In the genomic region with DNA sequence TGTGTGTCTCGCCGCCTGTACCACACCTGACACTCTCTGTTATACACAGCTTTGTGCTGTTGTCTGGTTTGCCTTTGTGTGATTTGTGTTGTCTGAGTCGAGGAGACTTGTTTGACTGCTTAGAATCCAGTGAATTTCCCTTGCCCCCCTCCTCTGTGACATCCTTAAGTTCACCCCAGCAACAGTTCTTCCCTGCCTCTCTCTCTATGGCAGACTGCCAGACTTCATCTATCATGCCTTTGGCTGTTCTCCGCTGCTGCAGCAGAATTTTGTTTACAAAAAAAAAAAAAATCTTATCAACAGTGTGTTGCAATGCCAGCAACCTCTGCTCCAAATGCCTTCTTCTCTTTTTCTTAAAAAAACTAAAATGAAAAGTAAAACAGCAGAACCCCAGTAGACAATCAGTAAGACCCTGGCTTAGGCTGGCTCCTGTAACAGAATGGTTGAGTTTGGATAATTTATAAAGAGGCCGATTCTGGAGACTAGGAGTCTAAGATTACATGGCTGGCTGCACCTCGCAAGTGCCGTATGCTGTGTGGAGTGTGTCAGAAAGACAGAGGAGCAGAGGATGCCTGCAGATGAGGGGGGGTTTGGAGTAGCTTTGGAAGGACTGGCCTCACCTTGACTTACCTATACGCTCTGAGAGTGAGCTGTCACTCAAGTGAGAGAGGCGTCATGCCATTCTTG, we compare ENCODE assay signal across 8 mouse cellular contexts. TPM values are rescaled to one million over a fixed set of nuclear protein-coding genes. Genes with fewer than 3 reads are reported as not detected.
DNase-seq lines count a peak whose midpoint lies in the region; ATAC-seq and TF ChIP-seq lines count a peak whose summit lies in the region.

No protein-coding gene starts in this region.

- TF ChIP-seq CTCF in intestine, postnatal 0 days (IDR thresholded peaks at IDR 0.05; ENCODE audit: low read depth): no peak

- peak; percentile 62 for DNase-seq in intestine, embryonic 14.5 days (ENCODE audit: low spot score)
- peak; percentile 60 for DNase-seq in brain, adult 2 months (ENCODE audit: low read depth, low spot score)
- peak; percentile 68 for DNase-seq in yolk sac, embryonic 10.5 days (ENCODE audit: low spot score)
- no peak for DNase-seq in cerebellum, adult 9-10 months
- DNase-seq in frontal cortex, postnatal 36 days (ENCODE audit: low spot score in 2 of 2): no peak

- no peaks in the 10 kb centered on the region for H3K27me3 ChIP-seq in intestine, embryonic 14.5 days (replicated peaks; ENCODE audit: control insufficient read depth, insufficient read depth, low read length)
- H3K27me3 ChIP-seq in intestine, postnatal 0 days (replicated peaks; ENCODE audit: control insufficient read depth, insufficient read depth, low read length): no peaks in the 10 kb centered on the region
- no peaks in the 10 kb centered on the region for H3K27me3 ChIP-seq in hindbrain, embryonic 12.5 days
- H3K27me3 ChIP-seq in lung, embryonic 15.5 days: no peaks in the 10 kb centered on the region

- peak overlapping the region; percentile 31; the same call in 1 of the 2 replicates for H3K4me2 ChIP-seq in intestine, embryonic 14.5 days (ENCODE audit: low read length)
- H3K4me2 ChIP-seq in intestine, postnatal 0 days (replicated peaks; ENCODE audit: low read depth): no peak overlapping the region
- no peak overlapping the region for H3K4me2 ChIP-seq in hindbrain, embryonic 12.5 days (replicated peaks)
- H3K4me2 ChIP-seq in lung, embryonic 15.5 days: peak overlapping the region; percentile 28

- H3K27ac ChIP-seq in intestine, embryonic 14.5 days (ENCODE audit: low read depth): peak overlapping the region; percentile 67
- no peak overlapping the region for H3K27ac ChIP-seq in intestine, postnatal 0 days (ENCODE audit: low read depth, low read length)
- 0 out of 2 replicates have a peak overlapping the region, but pooled peaks have one; percentile 12 for H3K27ac ChIP-seq in hindbrain, embryonic 12.5 days
- H3K27ac ChIP-seq in lung, embryonic 15.5 days: peak overlapping the region; percentile 74

- no peak overlapping the region for H3K4me3 ChIP-seq in intestine, embryonic 14.5 days (ENCODE audit: low read depth, low read length)
- H3K4me3 ChIP-seq in intestine, postnatal 0 days (ENCODE audit: low read depth, low read length): no peak overlapping the region
- no peak overlapping the region for H3K4me3 ChIP-seq in hindbrain, embryonic 12.5 days
- H3K4me3 ChIP-seq in lung, embryonic 15.5 days: no peak overlapping the region

- H3K9ac ChIP-seq in intestine, embryonic 14.5 days (ENCODE audit: low read length): no peak overlapping the region
- no peak overlapping the region for H3K9ac ChIP-seq in intestine, postnatal 0 days (ENCODE audit: low read depth, low read length)
- no peak overlapping the region for H3K9ac ChIP-seq in hindbrain, embryonic 12.5 days
- no peak overlapping the region for H3K9ac ChIP-seq in lung, embryonic 15.5 days

- 29% methylated on average over 9 of the region's 9 CpGs for WGBS in intestine, embryonic 14.5 days
- 50% methylated on average over 9 of the region's 9 CpGs for WGBS in intestine, postnatal 0 days
- 53% methylated on average over 9 of the region's 9 CpGs for WGBS in hindbrain, embryonic 12.5 days
- WGBS in lung, embryonic 15.5 days: 27% methylated on average over 9 of the region's 9 CpGs

- ATAC-seq in intestine, embryonic 14.5 days (replicated peaks; ENCODE audit: low FRiP score, low TSS enrichment, low read depth): peak; percentile 71
- no peak for ATAC-seq in intestine, postnatal 0 days
- ATAC-seq in hindbrain, embryonic 12.5 days (ENCODE audit: low FRiP score): peak; percentile 78
- ATAC-seq in lung, embryonic 15.5 days (ENCODE audit: borderline replicate concordance, extremely low read depth, low FRiP score, low TSS enrichment): peak; percentile 89

- no peaks in the 10 kb centered on the region for H3K36me3 ChIP-seq in intestine, embryonic 14.5 days (ENCODE audit: control insufficient read depth, insufficient read depth, low read length)
- no peaks in the 10 kb centered on the region for H3K36me3 ChIP-seq in intestine, postnatal 0 days (ENCODE audit: control insufficient read depth, insufficient read depth)
- H3K36me3 ChIP-seq in hindbrain, embryonic 12.5 days: no peaks in the 10 kb centered on the region
- no peaks in the 10 kb centered on the region for H3K36me3 ChIP-seq in lung, embryonic 15.5 days

- H3K4me1 ChIP-seq in intestine, embryonic 14.5 days (replicated peaks; ENCODE audit: control insufficient read depth, insufficient read depth, low read length): peaks cover 14% of the 10 kb centered on the region
- no peaks in the 10 kb centered on the region for H3K4me1 ChIP-seq in intestine, postnatal 0 days (replicated peaks; ENCODE audit: control insufficient read depth, insufficient read depth, low read length)
- H3K4me1 ChIP-seq in hindbrain, embryonic 12.5 days: peaks cover 22% of the 10 kb centered on the region; the same call in 1 of the 2 replicates
- peaks cover 25% of the 10 kb centered on the region for H3K4me1 ChIP-seq in lung, embryonic 15.5 days

- H3K9me3 ChIP-seq in intestine, embryonic 14.5 days (ENCODE audit: control insufficient read depth, low read length): no peaks in the 10 kb centered on the region
- H3K9me3 ChIP-seq in intestine, postnatal 0 days (ENCODE audit: control insufficient read depth): no peaks in the 10 kb centered on the region
- no peaks in the 10 kb centered on the region for H3K9me3 ChIP-seq in hindbrain, embryonic 12.5 days (replicated peaks)
- H3K9me3 ChIP-seq in lung, embryonic 15.5 days: no peaks in the 10 kb centered on the region

RNA-seq across cellular contexts. Expression of gene Tmem178, which starts 44.8 kb away (rescaled TPM):
- 3.9 and 4.1 TPM in 2 replicates for polyA plus RNA-seq in intestine, embryonic 14.5 days (2014; fragmentation: Nextera tagmentation; extraction: Ambion mirVana)
- 3.6 and 4.1 TPM in 2 replicates for polyA plus RNA-seq in intestine, postnatal 0 days (2015; fragmentation: Nextera tagmentation; extraction: Ambion mirVana)
- 23.1 and 23.7 TPM in 2 replicates for polyA plus RNA-seq in hindbrain, embryonic 12.5 days (2016; fragmentation: Nextera tagmentation; extraction: Ambion mirVana)
- polyA plus RNA-seq in lung, embryonic 15.5 days (2015; fragmentation: Nextera tagmentation; extraction: Ambion mirVana): 16.1 and 16.5 TPM in 2 replicates

Comparison
In these comparisons a context has a peak if more than half of its experiments do, and no peak if none do; other contexts are left out.
1. H3K4me2 ChIP-seq: peak in intestine, embryonic 14.5 days (single experiment) and lung, embryonic 15.5 days (single experiment); none in intestine, postnatal 0 days (single experiment) and hindbrain, embryonic 12.5 days (single experiment).
2. DNase-seq: peak in intestine, embryonic 14.5 days (single experiment), brain, adult 2 months (single experiment) and yolk sac, embryonic 10.5 days (single experiment); none in cerebellum, adult 9-10 months (single experiment) and frontal cortex, postnatal 36 days (0 of 2).